Mouse (Mus musculus) midbrain, embryonic 11.5 days (tissue): Measurements from ENCODE around the gene Asb5. TPM values are rescaled to one million over a fixed set of nuclear protein-coding genes. Genes with fewer than 3 reads are reported as not detected.
"Not testable (repeated sequence)": the region's sequence is repeated elsewhere in the genome, so short reads cannot be mapped to it uniquely, and the experiment has no call there.

ENCODE experiments used
- ATAC-seq: fragments of 200-750 bp; cut with Nextera tagmentation; 2 replicates; pipeline ENCODE4 v1.8.0; 2017; ENCODE audit warnings: moderate TSS enrichment, moderate library complexity; ENCODE audit not compliant: low FRiP score
- DNase-seq: peaks from one replicate; pipeline ENCODE4 v3.0.0; 2015; ENCODE audit warnings: low spot score; ENCODE audit errors: missing footprints
- H3K27ac ChIP-seq: fragments of 300-500 bp; sonication (generic); 2 replicates; pipeline ENCODE4 v1.5.1; 2014; ENCODE audit warnings: low read depth, low read length
- H3K27me3 ChIP-seq: fragments of 300-500 bp; sonication (generic); 2 replicates; pipeline ENCODE4 v1.6.1; 2014; ENCODE audit warnings: mild to moderate bottlenecking, low read length, moderate library complexity, mixed read lengths; ENCODE audit not compliant: control insufficient read depth, insufficient read depth
- H3K36me3 ChIP-seq: fragments of 300-500 bp; sonication (generic); 2 replicates; pipeline ENCODE4 v1.6.1; 2014; ENCODE audit warnings: mild to moderate bottlenecking, low read length, moderate library complexity, mixed read lengths; ENCODE audit not compliant: control insufficient read depth, insufficient read depth
- H3K4me1 ChIP-seq: fragments of 300-500 bp; sonication (generic); 2 replicates; pipeline ENCODE4 v1.6.1; 2014; ENCODE audit warnings: low read length; ENCODE audit not compliant: control insufficient read depth, insufficient read depth
- H3K4me2 ChIP-seq: fragments of 300-500 bp; sonication (generic); 2 replicates; pipeline ENCODE4 v1.6.1; 2014; ENCODE audit warnings: mild to moderate bottlenecking, moderate library complexity
- H3K4me3 ChIP-seq: fragments of 300-500 bp; sonication (generic); 2 replicates; pipeline ENCODE4 v1.5.1; 2014; ENCODE audit warnings: low read depth, low read length
- H3K9ac ChIP-seq: fragments of 300-500 bp; sonication (generic); 2 replicates; pipeline ENCODE4 v1.6.1; 2014; ENCODE audit warnings: low read length
- H3K9me3 ChIP-seq: fragments of 300-500 bp; sonication (generic); 2 replicates; pipeline ENCODE4 v1.6.1; 2016; ENCODE audit warnings: low read length; ENCODE audit not compliant: control insufficient read depth
- WGBS: fragments of 180-500 bp; shearing (Covaris S2); extraction: QIAGEN DNeasy Blood & Tissue Kit; methylation state at CpG from one replicate; pipeline ENCODE4 v1.1.7; 2014; 5-methylcytosine and 5-hydroxymethylcytosine counted together
- polyA plus RNA-seq: library from polyadenylated mRNA; unstranded; fragments of >200 nt; fragmentation: Nextera tagmentation; extraction: Ambion mirVana; gene quantifications from 2 replicates; pipeline ENCODE4 v1.2.1, GENCODE M21; 2014

The Asb5 gene
- polyA plus RNA-seq, 1 experiment from 2014 or later: 5.9 TPM

DNA sequence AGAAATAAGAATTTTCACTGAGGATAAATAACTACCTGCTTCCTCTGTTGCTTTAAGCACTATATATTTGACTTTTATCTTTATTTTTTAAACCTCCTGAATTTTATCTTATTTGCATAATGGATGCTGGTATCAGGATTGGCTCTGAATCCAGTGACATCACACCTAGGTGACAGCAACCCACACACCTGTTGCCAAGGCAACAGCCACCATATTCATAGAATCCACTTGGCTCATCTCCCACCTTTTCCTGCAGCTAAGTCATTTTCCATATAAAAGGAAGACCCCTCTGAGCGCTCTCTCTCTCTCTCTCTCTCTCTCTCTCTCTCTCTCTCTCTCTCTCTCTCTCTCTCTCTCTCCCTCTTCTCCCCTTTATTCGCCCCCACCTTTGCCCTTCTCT, 67.6 kb downstream of the Asb5 start:
- Histone ChIP-seq H3K4me2 (no peak overlapping the region), H3K9me3 (no peaks in the 10 kb centered on the region), H3K27me3 (no peaks in the 10 kb centered on the region), H3K9ac (no peak overlapping the region), H3K4me3 (no peak overlapping the region), H3K27ac (no peak overlapping the region), H3K36me3 (no peaks in the 10 kb centered on the region), H3K4me1 (no peaks in the 10 kb centered on the region; the same call in 1 of the 2 replicates)
- 91% methylated on average over 2 of the region's 2 CpGs for WGBS
- ATAC-seq (no peak), DNase-seq (no peak)

DNA sequence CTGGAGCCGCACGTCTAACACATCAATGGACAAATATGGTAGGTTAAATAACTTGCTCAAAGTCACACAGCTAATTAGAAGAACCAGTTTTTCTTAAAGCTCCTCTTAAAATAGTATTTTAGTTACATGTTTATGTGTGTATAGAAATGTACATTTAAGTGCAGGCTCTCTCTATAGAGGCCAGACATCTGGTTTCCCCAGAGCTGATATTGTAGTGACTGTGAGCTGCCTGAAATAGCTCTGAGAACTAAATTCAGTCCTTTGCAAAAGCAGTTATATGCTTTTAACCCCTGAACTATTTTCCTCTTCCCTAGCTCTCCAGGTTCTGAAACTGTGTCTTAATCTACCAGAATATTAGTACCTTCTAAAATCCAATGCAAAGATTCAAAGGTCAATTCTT, 68.0 kb downstream of the Asb5 start:
- no peaks in the 10 kb centered on the region for H3K27me3 ChIP-seq
- DNase-seq: no peak
- no peak overlapping the region for H3K9ac ChIP-seq
- WGBS: 95% methylated on average over 2 of the region's 2 CpGs
- H3K36me3 ChIP-seq: no peaks in the 10 kb centered on the region
- no peaks in the 10 kb centered on the region for H3K9me3 ChIP-seq
- H3K27ac ChIP-seq: no peak overlapping the region
- no peak for ATAC-seq
- no peak overlapping the region for H3K4me3 ChIP-seq
- no peaks in the 10 kb centered on the region; the same call in 1 of the 2 replicates for H3K4me1 ChIP-seq
- no peak overlapping the region for H3K4me2 ChIP-seq

DNA sequence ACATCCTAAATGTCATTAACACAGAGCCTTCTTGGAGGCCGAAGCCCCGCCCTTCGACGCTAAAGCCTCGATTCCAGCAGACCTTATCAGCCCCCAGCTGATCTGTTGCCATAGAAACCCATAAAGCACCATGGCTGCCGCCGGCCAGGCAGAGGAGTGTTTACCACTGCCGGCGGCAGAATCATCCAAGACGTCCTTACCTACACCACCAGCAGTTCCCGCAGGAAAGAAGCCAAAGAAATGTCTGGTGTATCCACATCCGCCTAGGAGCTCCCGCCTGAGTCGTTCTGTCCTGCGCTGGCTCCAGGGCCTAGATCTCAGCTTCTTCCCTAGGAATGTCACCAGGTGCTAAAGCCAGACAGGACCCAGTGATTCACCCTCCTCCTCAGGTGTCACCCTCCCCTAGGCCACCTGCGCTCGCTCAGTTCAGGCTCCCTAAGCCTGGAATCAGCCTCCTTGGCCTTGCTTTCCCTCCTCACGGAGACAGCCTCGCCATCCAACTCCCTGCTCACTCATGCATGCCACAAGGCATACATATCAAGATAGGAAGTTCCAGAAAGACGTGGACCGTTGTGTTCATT, 71.4 kb downstream of the Asb5 start, which contains the start of gene Spata4:
TSS of gene Spata4 (plus strand) at position 111 of the 581 bp plus-strand sequence.
- ATAC-seq (peak; percentile 97), DNase-seq (peak; percentile 96)
- Histone ChIP-seq H3K4me1 (no peaks in the 10 kb centered on the region; the same call in 1 of the 2 replicates), H3K9ac (peak within 1 kb of the TSS; percentile 53), H3K9me3 (no peaks in the 10 kb centered on the region), H3K4me3 (peak within 1 kb of the TSS; percentile 28), H3K36me3 (no peaks in the 10 kb centered on the region), H3K27ac (no peak within 1 kb of the TSS), H3K4me2 (peak within 1 kb of the TSS; percentile 65), H3K27me3 (no peaks in the 10 kb centered on the region)
- WGBS: 4% methylated on average over 21 of the region's 21 CpGs

DNA sequence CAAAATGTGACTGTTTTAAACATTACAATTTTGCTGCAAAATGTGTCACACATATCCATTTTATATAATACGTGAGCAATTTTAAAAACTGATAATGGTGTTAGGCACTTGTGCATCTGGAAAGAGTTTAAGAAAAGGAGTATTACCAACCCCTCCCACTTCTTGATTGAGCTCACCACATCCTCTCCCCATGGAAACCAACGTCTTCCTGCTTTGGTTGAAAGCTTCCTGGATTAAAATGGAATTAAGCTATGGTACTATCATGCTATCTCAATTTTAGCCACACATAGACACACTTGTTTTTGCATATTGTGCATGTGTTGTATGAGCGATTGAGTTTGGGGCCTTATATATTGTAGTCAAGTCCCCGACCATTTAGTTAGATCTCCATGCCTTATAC, 74.1 kb downstream of the Asb5 start:
- H3K4me1 ChIP-seq: no peaks in the 10 kb centered on the region; the same call in 1 of the 2 replicates
- ATAC-seq: no peak
- H3K9me3 ChIP-seq: no peaks in the 10 kb centered on the region
- H3K36me3 ChIP-seq: no peaks in the 10 kb centered on the region
- WGBS: 81% methylated on average over 4 of the region's 4 CpGs
- no peak overlapping the region for H3K9ac ChIP-seq
- H3K27me3 ChIP-seq: no peaks in the 10 kb centered on the region
- no peak for DNase-seq
- H3K4me2 ChIP-seq: no peak overlapping the region
- no peak overlapping the region for H3K27ac ChIP-seq
- H3K4me3 ChIP-seq: no peak overlapping the region

DNA sequence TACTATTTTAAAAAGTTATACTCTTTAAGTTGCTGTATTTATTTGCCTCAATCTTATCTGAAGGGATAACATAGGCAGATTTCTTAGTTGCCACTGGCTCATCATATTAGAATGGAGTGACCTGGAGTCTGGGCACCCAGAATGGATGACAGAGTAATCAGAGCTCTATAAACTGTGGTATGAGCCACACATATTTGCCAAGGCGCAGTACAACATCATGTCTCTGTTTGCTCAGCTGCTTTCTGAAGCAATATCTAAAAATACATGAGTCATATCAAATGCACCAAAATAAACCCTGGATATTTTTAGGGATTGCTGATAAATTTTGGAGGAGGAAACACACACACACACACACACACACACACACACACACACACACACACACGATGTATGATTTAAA, 80.0 kb downstream of the Asb5 start:
- H3K4me2 ChIP-seq: no peak overlapping the region
- no peaks in the 10 kb centered on the region for H3K4me1 ChIP-seq
- ATAC-seq (no peak), DNase-seq (no peak)
- no peak overlapping the region for H3K4me3 ChIP-seq
- H3K9me3 ChIP-seq: no peaks in the 10 kb centered on the region
- WGBS: 93% methylated on average over 2 of the region's 2 CpGs
- H3K27ac ChIP-seq: no peak overlapping the region
- no peaks in the 10 kb centered on the region for H3K36me3 ChIP-seq
- no peaks in the 10 kb centered on the region for H3K27me3 ChIP-seq
- no peak overlapping the region for H3K9ac ChIP-seq

DNA sequence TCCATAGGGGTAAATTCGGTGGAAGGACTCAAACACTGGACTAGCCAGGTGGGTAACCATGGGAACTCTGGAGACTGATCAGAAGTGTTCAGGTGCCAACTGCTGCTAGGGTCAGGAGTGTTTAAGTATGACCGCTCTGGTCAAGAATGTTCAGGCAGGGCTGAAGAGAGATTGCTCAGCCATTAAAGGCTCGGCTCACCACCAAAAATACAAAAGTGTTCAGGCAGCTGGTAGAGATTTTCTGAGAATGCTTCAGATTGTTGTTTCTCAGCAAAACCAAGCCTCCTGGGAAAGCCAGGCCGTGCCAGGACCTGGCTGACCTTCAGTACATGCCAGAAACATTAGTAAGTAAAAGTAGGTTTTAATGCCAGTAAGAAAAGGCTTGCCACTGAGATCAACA, 80.9 kb downstream of the Asb5 start:
- Histone ChIP-seq H3K4me1 (no peaks in the 10 kb centered on the region), H3K9me3 (no peaks in the 10 kb centered on the region), H3K4me2 (no peak overlapping the region), H3K27me3 (no peaks in the 10 kb centered on the region), H3K27ac (no peak overlapping the region), H3K9ac (no peak overlapping the region), H3K4me3 (no peak overlapping the region), H3K36me3 (no peaks in the 10 kb centered on the region)
- DNase-seq (no peak), ATAC-seq (no peak)
- 85% methylated on average over 4 of the region's 4 CpGs for WGBS

DNA sequence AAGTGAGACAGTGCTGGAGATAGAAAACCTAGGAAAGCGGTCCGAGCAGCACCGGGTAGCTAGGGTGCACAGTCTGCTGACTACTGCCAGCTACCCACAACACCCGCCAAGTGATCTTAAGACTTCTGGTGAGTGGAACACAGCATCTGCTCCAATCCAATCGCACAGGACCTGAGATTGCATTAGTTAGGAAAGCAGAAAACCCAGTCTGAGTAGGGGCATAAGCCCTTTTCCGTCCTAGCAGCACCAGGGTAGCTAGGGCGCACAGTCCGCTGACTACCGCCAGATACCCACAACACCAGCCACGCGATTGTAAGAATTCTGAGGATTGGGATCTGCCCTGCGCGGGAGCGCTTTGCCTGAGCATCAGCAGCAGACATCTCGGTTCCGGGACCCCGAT, 87.3 kb downstream of the Asb5 start:
- not testable (repeated sequence) for H3K4me3 ChIP-seq, H3K27me3 ChIP-seq, H3K4me2 ChIP-seq, H3K36me3 ChIP-seq, ATAC-seq, H3K9me3 ChIP-seq, H3K9ac ChIP-seq, H3K27ac ChIP-seq, DNase-seq, H3K4me1 ChIP-seq
- 88% methylated on average over 17 of the region's 17 CpGs for WGBS

Other genes with a start within 250 kb of the Asb5 start
- gene Spcs3, start 418 bp downstream of the Asb5 start, polyA plus RNA-seq: 81.7 and 92.9 TPM in 2 replicates
- not detected in 2 replicates for gene Spata4, start 71.2 kb downstream of the Asb5 start, polyA plus RNA-seq